Mouse (Mus musculus) cerebellum, adult 11 months (tissue): Measurements from ENCODE around the gene Stard9.
A peak's percentile ranks its signal among the peaks of the same experiment; 100 is the strongest.

ENCODE experiments used
- DNase-seq: peaks from one replicate; pipeline ENCODE4 v3.0.0; 2022

The Stard9 gene

DNA sequence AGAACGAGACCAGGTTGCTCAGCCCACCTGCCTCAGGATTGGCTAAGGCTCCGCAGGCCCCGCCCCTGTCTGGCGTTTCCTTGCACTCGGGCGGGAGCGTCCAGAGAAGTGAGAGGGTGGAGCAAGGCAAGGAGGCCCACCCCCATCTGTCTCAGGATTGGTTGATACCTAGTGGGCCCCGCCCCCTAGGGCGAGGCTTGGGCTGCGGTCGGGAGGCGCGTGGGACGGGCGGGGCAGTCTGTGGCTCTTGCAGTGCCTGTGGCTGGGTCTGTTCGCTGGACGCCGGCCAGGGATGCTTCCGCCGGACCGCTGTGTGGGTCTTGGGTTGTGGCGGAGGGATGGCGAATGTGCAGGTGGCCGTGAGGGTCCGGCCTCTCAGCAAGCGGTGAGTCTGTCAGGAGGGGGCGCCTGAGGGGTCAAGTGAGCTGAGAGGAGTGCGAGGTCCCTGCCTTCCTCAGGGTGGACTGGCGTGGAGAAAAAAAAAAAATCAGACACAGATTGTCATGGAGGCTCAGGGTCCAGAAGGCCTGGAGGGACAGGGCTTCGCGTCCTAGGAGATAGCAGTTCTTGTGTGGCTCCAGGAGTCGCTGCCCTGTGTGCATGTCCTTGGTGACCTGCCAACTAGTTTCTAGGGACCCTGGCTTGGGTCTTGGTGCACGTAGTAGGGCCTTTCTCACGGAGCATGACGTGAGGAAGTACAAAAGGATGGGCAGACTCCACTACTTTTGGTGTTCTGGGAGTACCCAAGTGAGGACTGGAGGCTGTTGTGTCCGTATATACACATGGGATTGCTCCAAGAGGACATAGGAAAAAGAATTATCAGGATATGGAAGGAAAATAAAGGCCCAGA, at the start of gene Stard9:
Stard9 (plus strand) TSS at position 236 of the 850 bp plus-strand sequence.
- peak; percentile 99 for DNase-seq

DNA sequence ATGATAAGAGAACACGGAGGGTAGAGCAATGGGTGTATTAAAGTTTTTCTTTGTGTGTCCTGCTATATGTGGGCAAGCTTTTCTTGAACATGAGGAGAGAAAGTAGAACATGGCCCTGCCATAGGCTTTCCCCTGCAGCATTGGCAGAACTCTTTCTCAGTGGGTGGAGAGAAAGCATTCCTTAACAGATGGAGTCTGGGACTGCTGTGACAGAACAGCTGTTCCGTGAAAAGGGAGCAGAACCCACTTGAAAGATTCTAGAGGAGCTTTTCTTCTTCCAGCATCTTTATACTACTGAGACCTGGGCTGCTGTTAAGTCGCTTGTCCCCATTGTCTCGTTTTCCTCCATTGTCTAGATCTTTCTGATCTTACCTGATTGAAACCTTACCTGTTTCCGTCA, 39.2 kb upstream of the Stard9 start:
- no peak for DNase-seq

GRCm38 (mm10) chr2:120592227-120592626, 36.7 kb upstream of the Stard9 start:
- no peak for DNase-seq

- DNase-seq, result no peak
Measured at GRCm38 (mm10) chr2:120597734-120598133, 31.2 kb upstream of the Stard9 start.

DNA sequence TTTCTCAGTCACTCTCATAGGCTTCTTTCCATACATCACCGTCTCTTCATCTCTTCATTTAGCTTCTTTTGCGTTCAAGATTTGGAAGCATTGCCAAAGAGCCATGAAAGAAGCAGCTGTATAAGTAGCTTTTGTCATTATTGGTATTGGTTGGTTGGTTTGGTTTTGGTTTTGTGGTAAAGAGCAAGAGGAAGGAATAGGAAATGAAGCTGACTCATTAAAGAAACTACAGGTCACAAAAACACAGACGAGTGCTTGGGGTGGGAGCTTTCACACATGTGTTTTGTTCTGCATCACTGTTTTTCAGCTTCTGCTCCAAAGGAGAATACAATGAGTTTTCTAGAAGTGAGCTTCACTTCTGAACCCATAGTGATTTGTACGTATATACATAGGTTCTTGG, 29.4 kb upstream of the Stard9 start:
- no peak for DNase-seq

DNA sequence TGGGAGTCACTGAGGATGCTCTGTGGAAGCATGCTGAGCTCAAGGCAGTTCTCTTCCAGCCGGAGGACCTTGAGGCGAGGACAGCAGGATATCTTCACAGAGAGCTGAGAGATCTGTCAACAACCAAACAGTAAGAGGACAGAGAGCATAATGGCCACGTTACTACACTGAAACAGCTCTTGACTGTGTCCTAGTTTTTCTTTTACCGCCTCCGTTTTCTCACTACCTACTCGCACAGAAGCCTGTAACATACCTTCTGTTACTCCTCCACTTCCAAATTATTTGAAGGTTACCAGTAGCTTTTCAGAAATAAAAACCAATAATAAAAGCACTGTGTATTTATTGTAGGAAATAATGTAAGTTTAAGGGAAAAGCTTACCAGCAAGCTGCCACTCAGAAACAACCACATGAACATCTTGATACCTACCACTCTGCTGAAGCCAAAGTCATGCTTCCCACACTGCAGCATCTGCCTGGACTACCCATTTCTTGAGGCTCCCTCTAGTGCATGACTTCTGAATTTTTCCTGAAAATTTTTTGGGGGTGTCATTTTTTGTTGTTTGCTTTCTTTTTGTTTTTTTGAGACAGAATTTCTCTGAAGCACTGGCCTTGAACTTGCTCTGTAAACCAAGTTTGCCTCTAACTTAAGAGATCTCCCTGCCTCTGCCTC, 22.8 kb upstream of the Stard9 start:
- no peak for DNase-seq

GRCm38 (mm10) chr2:120608830-120609723, 19.8 kb upstream of the Stard9 start, which contains the start of the genes Haus2 and Lrrc57:
TSS of gene Haus2 (plus strand) at chr2:120609383.
TSS of gene Lrrc57 (minus strand) at chr2:120609520.
- peak; percentile 83 for DNase-seq

GRCm38 (mm10) chr2:120616279-120617163, 12.4 kb upstream of the Stard9 start:
- no peak for DNase-seq

DNA sequence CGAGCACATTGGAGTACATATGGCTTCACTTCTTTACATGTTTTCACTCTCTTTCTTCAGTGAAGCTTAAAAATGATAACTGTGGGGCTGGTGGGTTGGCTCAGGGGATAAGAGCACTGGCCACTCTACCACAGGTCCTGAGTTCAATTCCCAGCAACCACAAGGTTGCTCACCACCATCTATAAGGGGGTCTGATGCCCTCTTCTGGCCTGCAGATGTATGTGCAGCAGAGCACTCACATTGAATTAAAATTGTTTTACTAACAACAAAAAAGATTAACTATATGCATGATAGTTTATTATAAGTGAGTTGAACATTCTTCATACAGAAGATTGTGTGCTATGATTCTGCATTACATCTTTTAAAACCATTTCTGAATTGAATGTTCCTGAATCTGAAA, 9.4 kb upstream of the Stard9 start:
- DNase-seq, result no peak

DNA sequence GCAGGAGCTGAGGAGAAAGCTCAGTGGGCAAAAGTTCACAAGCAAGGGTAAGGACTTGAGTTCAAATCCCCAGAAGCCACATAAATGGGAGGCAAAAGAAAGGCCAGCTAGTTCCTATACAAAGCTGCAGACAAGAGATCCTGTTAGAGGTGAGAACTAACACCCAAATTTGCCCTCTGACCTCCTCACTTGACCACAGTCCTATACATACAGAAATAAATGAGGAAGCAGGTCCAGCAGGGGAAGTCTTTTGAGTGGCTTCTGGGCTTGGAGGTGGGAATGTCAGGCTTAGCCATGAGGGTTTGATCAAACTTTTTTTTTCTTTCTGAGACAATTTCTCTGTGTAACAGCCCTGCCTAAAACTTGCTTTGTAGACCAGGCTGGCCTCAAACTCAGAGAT, 6.0 kb upstream of the Stard9 start:
- no peak for DNase-seq

GRCm38 (mm10) chr2:120628076-120628865, 650 bp upstream of the Stard9 start:
- no peak for DNase-seq

DNA sequence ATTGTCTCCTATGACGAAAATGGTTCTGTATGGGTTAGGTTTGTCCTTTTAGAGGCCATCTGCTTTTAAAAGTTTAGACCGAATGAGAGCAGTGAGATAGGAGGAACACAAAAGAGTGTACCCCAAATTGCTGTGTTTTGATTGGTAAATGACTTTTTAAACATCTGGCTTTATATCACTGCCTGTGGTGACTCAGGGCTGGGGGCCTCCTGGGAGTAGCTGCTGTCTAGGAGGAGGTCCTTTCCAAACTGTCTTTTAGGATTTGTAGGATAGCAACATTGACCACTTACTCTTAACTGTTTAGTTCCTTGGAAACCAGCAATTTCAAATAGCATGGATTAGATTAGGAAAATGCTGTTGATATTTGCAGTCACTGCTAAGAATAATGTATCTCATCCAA, 1.3 kb downstream of the Stard9 start:
- no peak for DNase-seq

- DNase-seq, result no peak
Measured at GRCm38 (mm10) chr2:120630655-120631054, 1.7 kb downstream of the Stard9 start.

DNA sequence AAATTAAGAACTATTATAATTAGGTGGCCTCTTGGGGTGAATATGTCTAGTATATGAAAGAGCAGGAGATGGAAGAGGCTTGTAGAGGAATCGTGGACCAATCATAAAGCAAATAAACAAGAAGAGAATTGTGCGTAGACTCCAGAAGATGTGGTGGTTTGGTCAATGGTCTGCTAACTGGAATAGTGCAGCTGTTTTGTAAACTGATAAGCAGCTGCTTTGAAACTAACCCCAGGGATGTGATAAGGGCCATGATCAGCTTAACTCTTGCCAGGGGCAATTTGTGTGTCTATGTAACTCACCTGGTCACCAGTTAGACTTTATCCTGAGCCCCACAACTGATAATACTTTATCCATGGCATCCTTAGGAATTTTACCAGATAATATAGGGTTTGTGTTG, 2.6 kb downstream of the Stard9 start:
- no peak for DNase-seq

DNA sequence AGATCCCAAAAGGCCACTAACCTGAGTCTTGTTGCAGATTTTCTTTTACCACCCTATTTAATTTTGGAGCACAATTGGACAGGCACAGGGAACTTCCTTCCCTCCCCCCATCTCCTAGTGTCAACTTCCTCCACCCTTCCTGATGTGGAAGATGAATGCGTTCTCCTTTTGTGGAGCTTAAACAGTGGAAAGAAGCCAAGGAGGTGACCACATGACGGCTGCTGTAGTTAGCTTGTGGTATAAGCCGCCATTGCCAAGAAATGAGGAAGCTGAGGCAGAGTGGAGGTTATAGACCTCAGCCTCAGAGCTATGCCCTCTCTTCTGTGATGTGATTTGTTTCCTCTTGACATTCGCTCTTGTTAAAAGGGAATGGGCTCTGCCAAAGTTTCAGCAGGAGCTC, 3.0 kb downstream of the Stard9 start:
- DNase-seq, result no peak

DNA sequence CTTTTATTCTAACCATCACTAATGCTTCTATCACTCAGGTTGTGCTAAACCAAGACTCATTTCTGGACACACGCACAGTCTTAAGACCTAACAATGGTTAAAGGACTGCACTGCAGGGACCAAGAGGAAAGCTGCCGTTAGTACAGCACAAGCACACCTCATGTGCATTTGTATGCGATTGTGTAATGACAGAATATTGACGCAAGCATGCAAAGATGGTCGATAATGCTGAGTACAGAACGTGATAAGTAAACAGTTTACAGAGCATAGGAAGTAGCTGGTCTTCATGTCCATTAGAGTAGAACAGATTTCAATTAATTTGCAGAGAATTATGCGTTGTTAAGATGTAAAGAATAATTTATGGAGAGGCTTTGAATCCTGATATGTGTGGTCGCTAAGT, 11.9 kb downstream of the Stard9 start:
- no peak for DNase-seq

DNA sequence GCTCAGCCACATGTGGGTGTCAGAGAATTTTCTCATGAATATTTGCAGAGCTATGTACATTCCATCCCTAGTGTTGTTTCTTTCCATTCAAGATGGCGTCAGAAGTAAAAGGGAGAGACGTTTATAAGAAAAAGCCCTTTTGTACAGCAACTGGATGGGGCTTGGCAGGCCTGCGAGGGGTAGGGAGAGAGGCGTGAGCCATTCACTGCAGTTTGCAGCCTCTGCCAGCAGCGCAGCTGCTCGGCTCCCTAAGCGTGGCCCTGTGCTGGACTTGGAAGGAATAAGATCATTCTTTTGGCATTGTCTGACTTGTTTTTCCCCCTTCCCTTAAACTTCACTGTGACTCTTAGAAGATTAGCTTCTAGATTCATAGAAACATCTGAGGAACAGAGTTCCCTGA, 14.9 kb downstream of the Stard9 start:
- no peak for DNase-seq

GRCm38 (mm10) chr2:120646777-120647176, 17.9 kb downstream of the Stard9 start:
- no peak for DNase-seq

DNA sequence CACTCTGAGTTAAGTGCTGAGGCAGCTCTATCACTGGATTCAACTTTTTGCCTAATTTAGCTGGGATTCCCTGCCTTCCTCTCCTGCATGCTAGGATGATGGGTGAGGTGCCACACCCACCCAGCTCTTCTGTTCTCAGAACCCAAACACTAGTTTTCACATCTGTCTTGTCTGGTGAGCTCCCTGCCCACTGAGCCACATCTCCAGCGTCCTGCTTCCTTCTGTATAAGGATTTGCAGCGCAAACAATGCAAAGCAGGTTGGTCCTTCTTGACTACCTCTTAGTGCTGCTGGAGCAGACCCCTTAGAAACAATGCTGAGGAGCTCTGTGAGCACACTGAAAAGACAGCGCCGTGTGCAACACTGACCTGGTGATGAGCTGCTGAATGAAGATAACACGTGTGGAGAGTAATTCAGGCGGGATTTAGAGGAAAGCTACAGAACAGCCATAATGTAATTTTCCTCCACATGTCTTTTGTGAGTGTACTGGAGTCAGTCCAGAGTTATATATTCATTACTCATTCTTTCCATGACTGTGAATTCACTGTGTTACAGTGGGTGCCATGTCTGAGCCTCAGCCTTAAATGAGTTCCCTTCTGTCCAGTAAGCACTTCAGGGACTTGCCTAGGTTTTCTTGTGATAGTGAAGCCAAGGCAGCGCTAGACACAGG, 23.5 kb downstream of the Stard9 start:
- no peak for DNase-seq

DNA sequence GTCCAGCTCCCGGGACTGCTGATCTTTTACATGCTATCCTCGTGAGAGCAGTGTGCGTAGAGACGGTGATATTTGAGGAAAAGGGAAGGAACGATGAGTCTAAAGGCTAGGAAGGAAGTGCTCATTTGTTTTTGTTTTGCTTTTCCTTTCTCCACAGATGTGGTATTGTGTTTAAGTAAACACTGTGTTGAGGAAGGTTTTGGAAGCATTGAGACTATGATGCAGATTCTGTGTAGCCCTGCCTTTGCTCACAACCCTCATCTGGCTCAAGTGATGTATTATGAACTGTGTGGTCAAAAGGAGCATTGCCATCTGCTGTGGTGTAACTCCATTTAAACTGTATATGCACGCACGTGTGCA, 24.0 kb downstream of the Stard9 start:
- DNase-seq, result no peak

DNA sequence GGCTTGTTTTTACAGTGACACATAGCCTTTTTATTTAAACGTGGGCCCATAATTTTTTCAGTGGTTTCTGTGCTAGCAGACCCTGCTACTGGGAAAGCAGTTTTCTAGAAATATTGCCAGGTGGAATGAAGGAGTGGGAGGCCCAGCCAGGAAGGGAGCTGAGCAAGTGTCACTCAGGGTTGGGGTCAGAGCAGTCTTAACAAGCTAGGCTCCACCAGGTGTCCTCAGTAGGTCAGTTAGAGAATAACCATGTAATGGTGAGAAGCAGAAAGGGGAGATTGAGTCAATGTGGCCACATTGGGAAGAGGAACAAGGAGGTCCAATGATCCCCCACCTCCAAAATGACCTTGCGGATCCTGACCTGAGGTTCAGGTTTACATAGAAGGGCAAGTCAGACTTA, 25.8 kb downstream of the Stard9 start:
- DNase-seq, result no peak
